Mouse (Mus musculus) embryonic facial prominence, embryonic 15.5 days (tissue): ENCODE results near the gene Lamtor4. TPM values are rescaled to one million over a fixed set of nuclear protein-coding genes. Genes with fewer than 3 reads are reported as not detected.

Experiments
- polyA plus RNA-seq: library from polyadenylated mRNA; unstranded; fragments of >200 nt; fragmentation: Nextera tagmentation; extraction: Ambion mirVana; gene quantifications from 2 replicates; pipeline ENCODE4 v1.2.1, GENCODE M21; 2015

Gene Lamtor4
- polyA plus RNA-seq, 1 experiment from 2014 or later: 72.7 TPM

Other genes starting within 250 kb of the Lamtor4 start
- gene Smok3a, start 234.2 kb upstream of the Lamtor4 start, polyA plus RNA-seq: not detected in 2 replicates
- not detected in 2 replicates for gene Smok3b, start 234.1 kb upstream of the Lamtor4 start, polyA plus RNA-seq
- gene Smok3c, start 202.3 kb upstream of the Lamtor4 start, polyA plus RNA-seq: not detected in 2 replicates
- gene Zkscan1, start 170.4 kb upstream of the Lamtor4 start, polyA plus RNA-seq: 16.5 and 17.8 TPM in 2 replicates
- gene Zscan21, start 138.6 kb upstream of the Lamtor4 start, polyA plus RNA-seq: 54.0 and 58.1 TPM in 2 replicates
- 17.4 and 19.9 TPM in 2 replicates for gene Zfp113, start 99.7 kb upstream of the Lamtor4 start, polyA plus RNA-seq
- gene Cops6, start 94.4 kb upstream of the Lamtor4 start, polyA plus RNA-seq: 303 and 321 TPM in 2 replicates
- gene Ap4m1, start 83.5 kb upstream of the Lamtor4 start, polyA plus RNA-seq: 26.9 and 27.4 TPM in 2 replicates
- 141 and 142 TPM in 2 replicates for gene Mcm7, start 83.1 kb upstream of the Lamtor4 start, polyA plus RNA-seq
- 77.2 and 87.7 TPM in 2 replicates for gene Taf6, start 68.0 kb upstream of the Lamtor4 start, polyA plus RNA-seq
- gene Cnpy4, start 68.0 kb upstream of the Lamtor4 start, polyA plus RNA-seq: 61.1 and 65.6 TPM in 2 replicates
- gene Mblac1, start 61.2 kb upstream of the Lamtor4 start, polyA plus RNA-seq: 8.5 and 8.6 TPM in 2 replicates
- not detected in 2 replicates for gene Nxpe5, start 29.6 kb upstream of the Lamtor4 start, polyA plus RNA-seq
- gene BC037034, start 8.6 kb downstream of the Lamtor4 start, polyA plus RNA-seq: 7.4 and 7.7 TPM in 2 replicates
- gene Gal3st4, start 17.4 kb downstream of the Lamtor4 start, polyA plus RNA-seq: 2.9 and 3.1 TPM in 2 replicates
- gene Gm43720, start 24.5 kb downstream of the Lamtor4 start, polyA plus RNA-seq: 0.12 and 0.13 TPM in 2 replicates
- 24.7 and 30.0 TPM in 2 replicates for gene Gpc2, start 24.5 kb downstream of the Lamtor4 start, polyA plus RNA-seq
- 4.9 and 5.2 TPM in 2 replicates for gene Stag3, start 24.8 kb downstream of the Lamtor4 start, polyA plus RNA-seq
- 0.21 TPM in 1 of 2 replicates, not detected in the other for gene Pvrig, start 86.5 kb downstream of the Lamtor4 start, polyA plus RNA-seq
- gene Zfp157, start 186.0 kb downstream of the Lamtor4 start, polyA plus RNA-seq: 34.8 and 40.3 TPM in 2 replicates